Mouse (Mus musculus) cortical plate, adult 2 months (tissue): ENCODE measurements around the gene Tpt1.

Experiments used
- CTCF ChIP-seq: fragments of 200-500 bp; IDR thresholded peaks from 2 replicates; pipeline ENCODE4 v1.5.1; 2011; ENCODE audit warnings: mild to moderate bottlenecking, control low read depth, low read length; ENCODE audit not compliant: insufficient read depth; ENCODE audit errors: extremely low read depth
- POLR2A ChIP-seq: fragments of 200-500 bp; IDR thresholded peaks from 2 replicates; pipeline ENCODE4 v1.6.1; 2011; ENCODE audit warnings: mild to moderate bottlenecking, low read length, control low read depth; ENCODE audit not compliant: insufficient read depth; ENCODE audit errors: extremely low read depth

DNA sequence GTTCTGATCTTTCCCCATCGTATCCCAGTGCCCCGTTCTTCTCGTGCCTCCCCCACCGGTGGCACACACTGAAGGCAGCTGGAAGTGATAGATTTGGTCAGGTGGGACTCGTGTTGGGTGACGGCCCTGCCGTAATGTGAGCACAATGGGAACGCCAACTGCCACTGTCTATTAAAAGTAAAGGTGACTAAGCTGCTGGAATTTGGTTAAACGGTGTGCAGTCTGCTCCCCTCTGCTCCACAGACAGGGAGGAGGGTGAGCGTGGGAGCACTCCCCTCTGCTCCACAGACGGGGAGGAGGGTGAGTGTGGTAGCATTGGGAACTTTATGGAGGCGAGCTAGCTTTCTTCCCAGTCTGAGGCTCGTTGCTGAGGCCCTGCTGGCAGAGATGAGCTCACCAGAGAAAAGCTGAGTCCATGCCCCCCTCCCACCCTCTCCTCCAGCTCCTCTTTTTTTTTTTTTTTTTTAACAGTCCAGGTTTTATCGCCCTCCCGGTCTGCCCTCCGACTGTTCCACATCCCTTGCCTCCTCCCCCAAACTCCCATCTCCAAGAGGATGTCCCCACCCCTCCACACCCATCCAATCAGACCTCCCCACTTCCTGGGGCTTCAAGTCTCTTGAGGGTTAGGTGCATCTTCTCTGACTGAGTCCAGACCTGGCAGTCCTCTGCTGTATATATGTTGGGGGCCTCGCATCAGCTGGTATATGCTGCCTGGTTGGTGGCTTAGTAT is 10.5 kb downstream of the Tpt1 start:
- TF ChIP-seq CTCF (no peak), POLR2A (no peak)
